Mouse (Mus musculus) left cerebral cortex, postnatal 14 days (tissue): Measurements from ENCODE around the gene Spc24. TPM values are rescaled to one million over a fixed set of nuclear protein-coding genes. Genes with fewer than 3 reads are reported as not detected.

Source experiments
- DNase-seq, 2 experiments: peaks; one replicate each; pipeline ENCODE4 v3.0.0; 2021 to 2022; ENCODE audit warnings: low spot score in 2 of 2, mixed read lengths in 1 of 2
- intact Hi-C: fragments of 180-260 bp; cut with DNase I; formaldehyde crosslinking; loops from one replicate; pipeline ENCODE4 v1.15.1; 2025
- total RNA-seq, 2 experiments: library from RNA; stranded (reverse); gene quantifications; 2 replicates each; pipeline ENCODE4 v1.2.3; 2021

Spc24 gene
- total RNA-seq, 2 experiments from 2014 or later: 2.6 to 2.7 TPM

DNA sequence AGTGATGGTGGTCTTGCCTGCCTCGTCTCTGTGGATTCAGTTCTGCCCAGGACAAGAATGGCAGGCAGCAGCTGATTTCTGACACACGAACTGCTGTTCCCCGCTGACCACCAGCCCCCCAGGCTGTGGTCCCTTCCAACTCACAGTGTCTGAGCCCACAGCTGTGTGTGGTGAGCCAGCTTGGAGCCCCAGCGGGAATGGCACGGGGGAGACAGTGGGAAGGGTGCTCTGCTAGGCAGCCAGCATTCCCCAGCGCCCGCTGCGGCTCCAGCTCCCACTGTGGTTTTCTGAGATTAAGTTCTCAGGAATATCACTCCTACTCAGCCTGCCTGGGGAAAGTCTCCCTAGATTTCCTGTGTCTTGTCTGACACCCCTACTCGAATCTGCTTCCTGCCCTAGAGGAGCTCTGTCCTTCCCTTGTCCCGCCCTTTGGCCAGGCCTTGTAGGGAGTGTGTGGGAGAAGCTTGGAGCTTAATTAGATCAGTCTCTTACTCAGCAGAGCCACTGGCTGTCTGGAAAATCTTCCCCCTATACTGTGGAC, 7.8 kb downstream of the Spc24 start:
- DNase-seq: peak in 1 of 2 experiments; percentile 43
- intact Hi-C loops: no loop called here

DNA sequence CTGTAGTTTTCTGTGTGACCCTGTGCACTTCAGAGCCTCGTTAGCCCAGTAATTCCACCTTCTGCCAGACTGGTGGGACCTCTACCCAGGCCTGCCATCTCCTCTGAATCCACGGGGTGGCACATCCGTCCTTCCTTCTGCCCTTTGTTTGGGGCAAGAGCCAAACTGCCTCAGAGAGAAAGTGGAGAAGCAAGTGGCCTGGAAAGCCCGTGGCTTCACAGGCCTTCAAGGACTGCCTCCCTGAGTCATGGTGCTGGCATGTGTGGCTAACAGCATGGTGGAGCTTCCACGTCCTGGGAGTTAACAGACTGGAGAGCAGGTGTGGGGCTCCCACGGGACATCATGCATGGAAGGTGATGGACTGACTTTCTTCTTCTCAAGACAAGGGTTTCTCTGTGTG, 8.8 kb downstream of the Spc24 start:
- intact Hi-C loops: no loop called here
- DNase-seq: no peak

DNA sequence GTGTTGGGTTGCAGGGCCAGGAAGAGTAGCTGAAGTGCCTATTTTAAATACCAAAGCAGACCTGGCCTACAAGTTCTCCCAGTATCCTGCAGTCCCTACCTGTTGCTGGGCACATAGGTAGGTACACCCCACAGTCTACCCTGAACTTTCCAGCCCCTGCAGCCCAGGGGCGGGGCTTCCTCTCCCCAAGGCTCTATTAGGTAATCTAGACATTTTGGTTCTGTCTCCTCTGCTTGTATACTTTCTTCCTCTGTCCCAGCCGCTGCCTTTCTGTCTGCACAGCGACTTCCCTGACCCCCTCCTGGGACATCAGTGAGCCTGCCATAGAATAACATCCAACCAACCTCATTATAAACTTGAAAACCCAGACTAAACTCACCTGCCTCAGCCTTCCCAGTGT, 9.7 kb downstream of the Spc24 start:
- no peak for DNase-seq

DNA sequence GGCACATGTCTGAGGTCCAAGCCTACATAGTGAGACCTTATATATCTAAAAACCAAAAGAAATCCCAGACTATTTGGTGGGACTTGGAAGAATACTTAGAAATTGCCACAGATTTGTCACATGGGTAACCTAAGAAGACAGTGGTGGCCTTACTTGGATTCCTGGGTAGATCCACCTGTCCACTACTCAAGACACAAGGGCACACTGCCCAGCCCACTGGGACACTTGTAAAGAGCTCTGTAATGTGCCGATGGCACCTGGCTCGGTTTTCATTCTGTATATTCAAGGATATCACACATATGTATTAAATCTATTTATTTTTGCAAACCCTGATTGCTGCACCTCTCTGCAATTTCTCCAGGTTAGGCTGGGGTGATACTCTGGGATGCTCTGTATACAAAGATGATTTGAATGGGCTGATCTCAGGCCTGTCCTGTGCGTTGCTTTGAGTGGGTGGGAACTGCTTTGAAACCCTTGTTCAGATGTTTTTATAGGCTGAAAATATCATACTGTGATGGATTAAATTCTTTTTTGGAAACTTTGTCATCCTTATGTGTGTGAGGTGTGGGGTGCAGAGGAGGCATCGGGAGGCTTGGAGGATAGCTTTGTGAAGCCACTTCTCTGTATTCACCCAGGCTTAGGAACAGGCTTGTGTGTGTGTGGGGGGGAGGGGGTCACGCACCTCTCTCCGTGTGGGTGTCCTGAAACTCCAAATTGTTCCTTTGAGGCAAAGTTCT, 10.6 kb downstream of the Spc24 start:
- intact Hi-C loops: no loop called here
- no peak for DNase-seq

More for the DNA sequence above, 9.7 kb downstream of the Spc24 start:
- intact Hi-C loops: no loop called here

DNA sequence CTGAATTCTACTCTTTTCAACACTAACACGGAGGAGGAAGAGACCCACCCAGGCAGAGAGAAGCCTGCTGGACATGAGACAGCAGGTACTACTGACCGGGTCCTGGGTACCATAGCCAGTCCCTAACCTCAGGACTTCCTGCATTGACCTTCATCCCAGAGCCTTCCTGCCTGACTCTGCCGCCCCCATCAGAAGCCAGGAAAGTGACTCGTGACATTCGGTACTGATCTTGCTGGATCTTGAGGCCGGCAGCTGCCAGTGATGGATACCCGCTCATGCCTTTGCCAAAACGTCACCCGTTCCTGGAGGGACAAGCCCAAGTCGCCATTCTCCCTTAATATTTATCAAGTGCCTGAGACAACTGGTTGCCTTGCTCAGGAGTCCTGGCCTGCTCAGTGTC, 11.6 kb downstream of the Spc24 start:
- intact Hi-C loops: no loop called here
- DNase-seq: no peak

DNA sequence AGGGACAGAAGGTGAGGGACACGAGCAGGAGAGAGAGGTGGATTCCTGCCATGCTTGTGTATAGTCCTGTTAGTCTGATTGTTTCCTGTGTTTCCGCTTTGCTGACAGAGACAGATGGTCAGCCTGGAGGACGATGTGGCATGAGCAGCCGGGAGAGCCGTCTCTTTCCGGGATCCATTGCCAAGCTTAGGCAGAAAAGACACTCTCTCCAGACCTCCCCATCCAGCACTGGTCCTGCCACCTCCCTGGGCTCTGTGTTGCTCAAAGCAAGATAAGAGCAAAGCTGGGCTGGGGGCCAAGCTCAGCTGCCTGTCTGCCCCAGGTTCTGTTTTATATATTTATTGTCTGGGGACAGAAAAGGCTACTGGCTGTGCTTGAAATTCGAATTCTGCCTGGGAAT, 12.1 kb downstream of the Spc24 start:
- DNase-seq: no peak
- intact Hi-C loops: no loop called here

DNA sequence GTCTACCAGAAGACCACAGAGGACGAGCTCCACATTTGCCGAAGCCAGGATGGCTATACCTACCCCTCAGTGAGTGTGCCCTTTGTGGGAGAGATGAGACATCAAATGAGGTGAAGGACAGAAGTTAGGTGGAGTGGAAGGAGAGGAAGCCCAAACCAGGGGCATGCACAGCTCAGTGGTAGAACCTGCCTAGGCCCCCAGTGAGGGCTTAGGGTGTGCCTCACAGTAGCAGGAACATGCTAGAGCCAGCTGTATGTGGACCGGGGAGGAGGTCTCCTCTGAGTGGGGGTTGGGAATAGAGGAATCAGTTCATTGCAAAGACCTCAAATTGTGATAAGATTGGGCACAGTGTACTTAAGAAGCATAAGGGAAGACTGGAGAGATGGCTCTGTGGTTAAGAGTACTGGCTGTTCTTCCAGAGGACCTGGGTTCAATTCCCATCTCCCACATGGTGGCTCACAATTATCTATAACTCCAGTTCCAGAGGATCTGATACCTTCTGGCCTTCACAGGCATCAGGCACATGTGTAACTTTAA, 12.8 kb downstream of the Spc24 start:
- intact Hi-C loops: no loop called here
- no peak for DNase-seq

DNA sequence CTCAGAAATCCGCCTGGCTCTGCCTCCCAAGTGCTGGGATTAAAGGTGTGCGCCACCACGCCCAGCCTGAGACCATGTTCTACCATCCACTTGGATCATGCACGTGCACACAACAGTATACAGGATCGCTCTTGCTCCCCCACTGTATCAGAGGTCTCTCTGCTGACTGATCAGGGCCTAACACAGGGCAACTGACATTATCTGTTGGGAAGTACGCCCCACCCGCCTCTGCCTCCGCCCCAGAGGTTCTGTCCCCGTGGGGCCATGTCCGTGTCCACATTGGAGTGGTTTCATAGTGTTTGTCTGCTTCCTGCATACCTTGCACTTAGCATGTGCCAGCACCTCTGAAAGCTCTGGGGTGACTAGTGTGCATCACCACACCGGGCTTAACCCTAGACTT, 18.6 kb downstream of the Spc24 start:
- intact Hi-C loops: no loop called here
- no peak for DNase-seq

DNA sequence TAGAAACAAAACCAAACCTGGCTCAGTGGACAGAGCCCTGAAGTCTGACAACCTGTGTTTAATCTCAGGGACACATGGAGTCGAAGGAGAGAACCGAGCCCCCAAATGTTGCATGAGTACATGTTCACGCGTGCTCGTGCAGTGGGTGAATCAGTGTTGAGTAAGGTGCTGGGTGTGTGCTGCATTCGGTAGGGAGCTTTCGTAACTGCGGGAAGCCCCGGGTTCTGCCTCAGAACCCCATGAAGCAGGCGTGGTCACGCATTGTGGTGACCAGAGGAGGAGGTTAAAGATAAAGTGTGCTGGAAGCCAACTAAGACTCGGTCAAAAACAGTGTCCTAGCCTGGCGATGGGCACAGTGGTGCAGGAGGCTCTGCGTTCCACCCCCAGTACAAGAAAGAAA, 19.7 kb downstream of the Spc24 start:
- DNase-seq: no peak

DNA sequence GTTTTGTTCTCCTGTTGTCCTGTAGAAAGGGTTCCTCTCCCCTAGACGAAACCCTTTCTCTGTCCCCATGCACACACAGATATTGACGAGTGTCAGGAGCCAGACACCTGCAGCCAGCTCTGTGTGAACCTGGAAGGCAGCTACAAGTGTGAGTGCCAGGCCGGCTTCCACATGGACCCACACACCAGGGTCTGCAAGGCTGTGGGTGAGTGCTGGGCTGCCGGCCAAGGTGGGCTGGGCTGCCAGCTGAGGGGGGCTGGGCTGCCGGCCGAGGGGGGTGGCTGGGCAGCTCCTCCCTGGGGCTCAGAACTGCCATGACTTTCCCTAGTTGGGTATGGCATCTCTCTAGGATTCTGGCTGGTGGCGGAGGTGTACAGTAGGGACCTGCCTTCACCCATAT, 21.3 kb downstream of the Spc24 start:
- intact Hi-C loops: no loop called here
- no peak for DNase-seq

More for the DNA sequence above, 19.7 kb downstream of the Spc24 start:
- intact Hi-C loops: no loop called here

DNA sequence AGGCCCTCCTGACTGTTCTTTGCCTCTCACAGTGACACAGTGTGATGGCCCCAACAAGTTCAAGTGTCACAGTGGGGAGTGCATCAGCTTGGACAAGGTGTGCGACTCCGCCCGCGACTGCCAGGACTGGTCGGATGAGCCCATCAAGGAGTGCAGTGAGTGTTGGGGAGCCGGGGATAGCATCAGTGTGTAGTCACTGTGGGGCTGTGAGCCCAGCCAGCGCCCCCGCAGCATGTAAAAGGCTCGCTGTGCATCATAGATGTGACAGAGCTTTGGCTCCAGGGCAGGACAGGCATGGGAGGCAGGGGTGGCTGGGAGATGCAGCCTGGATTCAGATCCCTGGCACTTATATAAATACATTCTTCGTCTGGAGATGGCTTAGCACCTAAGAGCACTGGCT, 22.9 kb downstream of the Spc24 start:
- no peak for DNase-seq
- intact Hi-C loops: no loop called here

DNA sequence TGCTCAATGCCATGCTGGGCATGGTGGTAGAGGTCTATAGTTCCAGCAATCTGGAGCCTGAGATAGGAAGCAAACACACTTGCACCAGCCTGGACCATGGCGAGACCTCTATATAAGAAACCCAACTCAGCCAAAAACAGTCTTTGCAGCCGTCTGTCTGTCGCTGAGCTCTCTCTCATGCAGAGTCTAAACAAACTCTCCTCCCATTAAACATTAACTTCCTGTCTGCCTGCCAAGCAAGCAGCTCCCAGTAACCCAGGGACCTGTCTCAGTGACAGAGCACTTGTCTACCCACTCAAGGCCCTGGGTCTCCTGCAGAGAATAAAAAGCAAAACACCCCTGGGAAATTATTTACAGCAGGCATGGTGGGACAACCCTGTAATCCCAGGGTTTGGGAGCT, 23.5 kb downstream of the Spc24 start:
- DNase-seq: no peak
- intact Hi-C loops: no loop called here

DNA sequence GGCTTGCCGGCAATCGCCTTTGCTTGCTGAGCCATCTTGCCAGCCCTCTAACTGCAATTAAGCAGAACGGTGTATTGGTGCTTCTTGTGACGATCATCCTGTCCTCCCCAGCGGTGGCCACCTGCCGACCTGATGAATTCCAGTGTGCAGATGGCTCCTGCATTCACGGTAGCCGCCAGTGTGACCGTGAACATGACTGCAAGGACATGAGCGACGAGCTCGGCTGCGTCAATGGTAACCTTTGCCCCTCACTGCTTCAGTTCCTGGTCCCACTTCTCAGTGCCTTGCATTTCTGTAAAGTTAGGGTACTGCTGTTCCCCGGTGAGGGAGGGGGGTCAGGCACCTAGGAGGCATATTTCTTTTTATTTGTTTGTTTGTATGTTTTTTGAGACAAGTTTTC, 25.0 kb downstream of the Spc24 start:
- intact Hi-C loops: no loop called here
- DNase-seq: no peak

DNA sequence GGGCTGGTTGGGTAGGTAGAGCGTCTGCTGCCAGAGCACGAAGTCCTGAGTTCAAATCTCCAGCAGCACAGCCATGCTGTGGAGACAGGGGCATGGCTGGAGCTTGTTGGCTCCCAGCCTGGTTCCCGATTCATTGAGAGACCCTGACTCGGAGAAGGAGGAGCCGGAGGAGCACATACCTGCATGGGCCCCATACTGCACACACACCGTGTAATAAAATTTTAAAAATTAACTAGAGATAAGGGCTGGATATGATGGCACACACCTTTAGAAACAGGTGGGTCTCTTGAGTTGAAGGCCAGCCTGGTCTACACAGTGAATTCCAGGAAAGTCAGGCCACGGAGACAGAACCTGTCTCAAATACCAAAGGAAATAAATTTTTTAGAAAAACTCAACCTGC, 26.1 kb downstream of the Spc24 start:
- DNase-seq: no peak
- intact Hi-C loops: no loop called here

DNA sequence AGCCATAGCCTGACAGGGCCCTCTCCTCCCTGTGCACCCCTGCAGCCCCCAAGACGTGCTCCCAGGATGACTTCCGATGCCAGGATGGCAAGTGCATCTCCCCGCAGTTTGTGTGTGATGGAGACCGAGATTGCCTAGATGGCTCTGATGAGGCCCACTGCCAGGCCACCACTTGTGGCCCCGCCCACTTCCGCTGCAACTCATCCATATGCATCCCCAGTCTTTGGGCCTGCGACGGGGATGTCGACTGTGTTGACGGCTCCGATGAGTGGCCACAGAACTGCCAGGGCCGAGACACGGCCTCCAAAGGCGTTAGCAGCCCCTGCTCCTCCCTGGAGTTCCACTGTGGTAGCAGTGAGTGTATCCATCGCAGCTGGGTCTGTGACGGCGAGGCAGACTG, 26.7 kb downstream of the Spc24 start:
- intact Hi-C loops: no loop called here
- DNase-seq: no peak

DNA sequence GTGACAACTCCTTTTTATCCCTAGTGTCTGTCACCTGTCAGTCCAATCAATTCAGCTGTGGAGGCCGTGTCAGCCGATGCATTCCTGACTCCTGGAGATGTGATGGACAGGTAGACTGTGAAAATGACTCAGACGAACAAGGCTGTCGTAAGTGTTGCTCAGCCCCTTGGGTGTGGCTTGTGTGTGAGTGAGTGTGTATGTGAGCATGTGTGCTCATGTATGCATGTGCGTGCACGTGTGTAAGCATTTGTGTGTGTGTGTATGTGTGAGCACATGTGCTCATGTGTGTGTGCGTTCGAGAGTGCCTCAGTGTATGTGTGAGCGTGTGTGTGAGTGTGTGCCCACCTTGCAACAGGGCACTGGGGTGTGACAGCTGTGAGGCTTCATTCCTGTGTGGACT, 27.8 kb downstream of the Spc24 start:
- DNase-seq: no peak
- intact Hi-C loops: no loop called here

DNA sequence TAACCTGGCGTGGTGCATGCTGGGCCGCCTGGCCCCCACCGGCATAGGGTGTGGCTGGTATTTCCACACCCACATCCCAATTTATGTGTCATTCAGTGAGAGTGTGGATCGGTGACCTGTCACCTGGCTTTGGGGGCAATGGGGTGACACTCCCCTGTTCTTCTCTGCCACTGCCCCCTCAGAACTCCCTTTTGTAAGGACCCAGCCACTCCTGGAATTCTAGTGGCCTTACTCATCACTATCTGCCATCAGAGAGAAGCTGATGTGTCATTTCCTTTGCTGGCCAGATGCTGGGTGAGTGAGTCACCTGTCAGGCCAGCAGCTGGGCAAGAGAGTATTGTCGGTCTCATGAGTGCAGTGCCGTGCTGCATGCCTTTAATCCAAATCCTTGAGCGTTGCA, 30.8 kb downstream of the Spc24 start:
- no peak for DNase-seq
- intact Hi-C loops: no loop called here

DNA sequence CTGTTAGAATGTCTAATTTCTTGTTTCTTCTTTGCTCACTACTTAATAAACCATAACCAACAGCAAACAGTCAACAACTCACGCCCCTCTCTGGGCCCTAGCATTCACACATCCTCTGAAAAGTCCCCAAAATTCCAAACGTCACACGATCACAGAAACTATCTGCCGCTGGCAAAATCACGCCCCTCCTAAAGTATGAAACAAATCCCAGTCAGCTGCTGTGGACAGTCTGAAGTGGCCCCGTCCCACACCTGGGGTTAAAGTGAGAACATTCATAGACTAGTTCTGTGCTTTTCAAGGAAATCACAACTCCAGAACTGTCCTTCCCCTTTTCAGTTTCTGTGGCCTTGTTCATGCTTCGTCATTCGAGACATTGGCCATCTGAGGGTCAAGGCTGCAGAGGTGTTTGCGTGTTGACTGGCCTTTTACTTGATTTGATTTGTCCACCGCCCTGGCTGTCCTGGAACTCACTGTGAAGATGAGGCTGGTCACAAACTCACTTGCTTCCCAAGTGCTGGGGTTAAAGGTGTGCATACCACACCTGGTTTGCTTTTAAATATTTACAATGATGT, 31.8 kb downstream of the Spc24 start:
- DNase-seq: no peak
- intact Hi-C loops: no loop called here

DNA sequence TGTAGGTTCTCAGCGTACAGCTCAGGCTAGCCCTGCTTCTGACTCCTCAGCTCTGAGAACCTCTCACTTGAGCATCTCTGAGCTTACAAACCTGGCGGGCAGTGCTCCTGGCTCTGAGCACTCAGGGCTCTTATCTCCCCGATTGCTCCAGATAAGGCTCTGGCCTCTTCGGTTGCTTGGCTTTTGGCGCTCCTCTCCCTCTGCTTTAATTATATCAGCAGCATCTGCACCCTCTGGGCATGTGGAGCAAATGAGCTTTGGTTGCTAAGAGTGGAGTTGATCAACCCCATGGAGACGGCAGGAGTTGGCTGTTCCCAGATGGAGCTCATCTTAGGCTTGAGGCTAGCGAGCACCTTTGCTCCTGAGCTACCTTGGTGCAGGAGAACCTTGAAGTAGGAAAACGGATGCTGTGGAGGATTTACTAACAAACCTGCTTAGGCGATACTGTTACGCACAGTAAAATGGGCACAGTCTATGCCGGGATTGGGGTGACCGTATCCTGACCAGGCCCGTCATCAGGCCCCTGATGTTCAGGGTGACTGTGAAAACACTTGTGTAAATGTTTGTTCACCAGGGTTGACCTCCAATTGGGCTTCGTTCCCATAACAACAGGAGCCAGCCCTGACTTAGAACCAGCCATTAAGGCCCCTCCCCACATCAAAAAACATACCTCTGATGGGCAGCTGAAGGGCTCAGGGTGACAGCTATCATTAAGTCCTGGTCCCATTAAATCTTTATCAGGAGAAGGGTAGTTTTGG, 33.7 kb downstream of the Spc24 start:
- intact Hi-C loops: no loop called here
- DNase-seq: no peak
